Mouse (Mus musculus): ENCODE results near the gene Trp53bp2.
A peak's percentile ranks its signal among the peaks of the same experiment; 100 is the strongest.

Gene Trp53bp2

DNA sequence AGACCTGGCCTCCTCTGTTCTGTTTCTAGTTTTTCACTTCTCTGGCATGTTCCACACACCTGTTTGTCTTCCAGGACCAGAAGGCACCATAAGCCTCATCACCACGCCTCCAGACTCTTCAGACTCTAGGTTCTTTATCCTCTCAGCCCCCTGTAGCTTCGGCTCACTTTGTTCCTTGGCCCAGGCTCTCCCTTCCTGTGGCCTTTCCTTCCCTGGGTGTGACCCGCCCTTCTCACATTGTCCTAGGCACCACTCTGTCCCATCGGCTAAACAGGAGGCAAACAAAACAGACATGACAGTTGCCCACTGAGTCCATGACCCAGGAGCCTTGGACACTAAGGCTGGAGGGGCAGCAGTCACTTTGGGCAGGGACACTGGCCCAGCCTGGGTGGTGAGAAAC, 91.3 kb downstream of the Trp53bp2 start:
- no peak for DNase-seq (ENCODE audit: low spot score in 2 of 2)

DNA sequence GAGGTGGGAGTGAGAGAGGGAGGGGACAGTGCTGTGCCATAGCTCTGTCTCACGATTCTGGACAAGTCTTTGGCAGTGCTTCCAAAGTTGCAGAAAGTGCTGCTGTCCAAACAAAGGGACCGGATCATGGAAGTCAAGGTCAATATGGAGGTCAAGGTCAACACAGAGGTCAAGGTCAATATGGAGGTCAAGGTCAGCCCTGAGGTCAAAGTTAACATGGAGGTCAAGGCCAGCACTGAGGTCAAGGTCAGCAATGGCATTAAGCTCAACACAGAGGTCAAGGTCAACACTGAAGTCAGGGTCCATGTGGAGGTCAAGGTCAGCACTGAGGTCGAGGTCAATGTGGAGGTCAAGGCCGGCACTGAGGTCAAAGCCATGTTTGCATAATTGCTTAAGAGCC, 91.9 kb downstream of the Trp53bp2 start:
- DNase-seq (ENCODE audit: low spot score in 2 of 2) = no peak

DNA sequence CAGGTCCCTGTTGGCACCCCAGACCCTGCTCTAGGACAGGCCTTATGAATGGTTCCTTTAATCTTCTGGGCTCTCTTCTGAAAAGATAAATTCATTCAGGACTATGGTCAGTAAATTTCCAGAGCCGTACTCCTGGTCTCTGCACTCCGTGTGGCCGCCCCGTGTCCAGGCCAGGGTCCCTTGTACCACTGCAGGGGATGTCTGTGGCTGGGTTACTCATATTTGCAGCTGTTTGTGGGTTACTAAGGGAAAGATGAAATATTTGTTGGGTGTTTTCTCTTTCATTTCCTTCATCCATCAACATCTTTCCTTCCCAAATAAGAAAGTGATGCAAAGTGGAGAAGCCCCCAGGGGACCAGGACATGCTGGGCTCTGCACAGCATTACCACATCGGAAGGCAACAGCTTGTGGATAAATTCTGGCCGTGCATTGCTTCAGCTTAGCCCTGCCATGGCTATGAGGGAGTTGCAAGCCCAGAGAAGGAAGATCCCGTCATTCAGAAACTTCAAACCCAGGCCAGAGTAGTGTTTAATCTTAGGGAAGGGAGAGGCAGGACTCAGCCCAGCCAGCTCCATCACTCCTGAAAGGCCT, 92.9 kb downstream of the Trp53bp2 start:
- DNase-seq (ENCODE audit: low spot score in 2 of 2) = no peak

DNA sequence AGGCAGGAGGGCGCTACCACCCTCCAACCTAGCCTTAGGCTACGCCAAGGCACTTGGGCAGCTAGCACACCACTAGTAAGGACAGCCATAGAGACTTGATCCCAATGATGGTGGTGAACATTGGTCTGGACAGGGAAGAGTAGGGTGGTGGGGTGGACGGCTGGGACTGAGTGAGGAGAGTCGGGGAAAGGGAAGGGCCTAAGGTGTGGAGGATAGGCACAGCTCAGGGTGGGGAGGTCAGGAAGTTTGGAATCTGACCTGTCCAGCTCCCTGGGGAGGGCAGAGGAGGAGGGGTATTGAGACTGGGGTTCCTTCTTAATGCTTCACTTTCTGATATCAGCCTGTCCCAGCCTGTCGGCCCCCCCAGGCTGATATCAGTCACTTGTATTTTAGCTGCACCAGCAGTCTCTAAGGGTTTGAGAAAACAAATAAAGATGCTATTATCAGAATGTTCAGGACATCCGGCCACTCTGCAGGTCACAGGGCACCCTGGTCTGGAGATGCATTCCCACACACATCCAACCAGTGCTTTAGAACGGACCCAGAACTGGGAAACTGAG, 93.6 kb downstream of the Trp53bp2 start:
- DNase-seq (ENCODE audit: low spot score in 2 of 2) = no peak

DNA sequence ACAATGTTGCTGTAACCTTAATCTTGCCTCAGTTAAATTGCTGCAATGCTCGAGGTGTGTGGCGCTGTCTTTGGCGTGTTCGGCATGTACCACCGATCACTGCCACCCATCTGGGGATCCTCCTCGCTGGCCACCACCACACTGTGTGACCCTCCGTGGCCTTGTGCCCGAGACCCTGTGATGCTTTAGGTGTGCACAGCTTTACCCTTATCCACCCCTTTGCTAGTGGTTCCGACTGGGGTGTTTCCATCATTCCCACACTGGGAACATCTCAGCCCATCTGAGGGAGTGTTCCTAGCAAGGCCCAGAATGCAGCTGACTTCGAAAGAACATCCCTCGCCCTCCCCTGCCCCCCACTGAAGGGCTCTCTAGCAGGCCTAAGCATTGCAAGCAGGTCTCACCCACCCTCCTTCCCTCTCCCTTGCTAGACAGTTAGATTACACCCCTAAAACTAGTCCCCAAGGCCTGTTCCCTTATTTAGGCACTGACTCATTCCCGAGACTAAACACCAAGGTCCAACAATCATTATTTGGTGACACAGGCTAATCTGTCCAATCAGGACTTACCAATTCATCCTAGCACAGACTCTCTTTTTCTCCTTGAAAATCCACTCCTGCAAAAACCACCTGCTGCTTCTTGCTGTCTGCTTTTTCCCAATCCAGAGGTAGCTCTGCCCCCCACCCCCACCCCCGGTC, 94.4 kb downstream of the Trp53bp2 start:
- DNase-seq (ENCODE audit: low spot score in 2 of 2) = no peak

DNA sequence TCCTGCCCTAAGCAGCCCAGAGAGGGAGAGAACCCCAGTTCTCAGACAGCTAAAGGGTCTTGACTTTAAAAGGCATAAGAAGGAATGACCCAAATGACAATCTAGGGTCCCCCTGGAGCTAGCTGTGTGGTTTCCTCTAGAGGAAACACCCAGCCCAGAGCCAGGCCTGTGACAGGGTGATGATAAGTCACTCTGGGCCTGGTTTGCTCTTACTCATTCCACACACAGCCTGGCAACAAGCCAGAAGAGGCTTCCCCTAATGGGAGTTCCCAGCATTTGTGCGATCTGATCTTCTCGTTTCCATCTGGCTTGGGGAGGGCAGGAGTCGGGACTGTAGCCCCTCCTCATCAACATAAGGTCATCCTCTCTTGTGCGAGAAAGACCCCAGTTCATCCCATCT, 95.3 kb downstream of the Trp53bp2 start:
- DNase-seq (ENCODE audit: low spot score in 2 of 2) = peak in 1 of 2 experiments; percentile 48

DNA sequence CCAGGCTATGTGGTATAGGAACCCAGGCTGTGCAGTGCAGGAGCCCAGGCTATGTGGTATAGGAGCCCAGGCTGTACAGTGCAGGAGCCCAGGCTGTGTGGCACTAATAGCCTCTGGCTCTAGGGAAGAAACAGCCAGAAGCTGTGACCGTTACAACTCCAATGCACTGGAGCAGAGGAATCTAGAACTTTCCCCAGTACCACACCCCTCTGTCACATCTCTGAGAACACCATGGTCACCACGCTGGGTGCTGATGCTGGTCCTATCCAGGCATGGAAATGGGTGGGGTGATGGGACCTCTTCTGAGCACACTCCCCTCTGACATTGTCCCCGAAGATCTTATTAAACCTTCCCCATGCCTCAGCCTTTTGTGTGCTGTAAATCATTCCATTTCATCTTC, 96.3 kb downstream of the Trp53bp2 start:
- no peak for DNase-seq (ENCODE audit: low spot score in 2 of 2)

DNA sequence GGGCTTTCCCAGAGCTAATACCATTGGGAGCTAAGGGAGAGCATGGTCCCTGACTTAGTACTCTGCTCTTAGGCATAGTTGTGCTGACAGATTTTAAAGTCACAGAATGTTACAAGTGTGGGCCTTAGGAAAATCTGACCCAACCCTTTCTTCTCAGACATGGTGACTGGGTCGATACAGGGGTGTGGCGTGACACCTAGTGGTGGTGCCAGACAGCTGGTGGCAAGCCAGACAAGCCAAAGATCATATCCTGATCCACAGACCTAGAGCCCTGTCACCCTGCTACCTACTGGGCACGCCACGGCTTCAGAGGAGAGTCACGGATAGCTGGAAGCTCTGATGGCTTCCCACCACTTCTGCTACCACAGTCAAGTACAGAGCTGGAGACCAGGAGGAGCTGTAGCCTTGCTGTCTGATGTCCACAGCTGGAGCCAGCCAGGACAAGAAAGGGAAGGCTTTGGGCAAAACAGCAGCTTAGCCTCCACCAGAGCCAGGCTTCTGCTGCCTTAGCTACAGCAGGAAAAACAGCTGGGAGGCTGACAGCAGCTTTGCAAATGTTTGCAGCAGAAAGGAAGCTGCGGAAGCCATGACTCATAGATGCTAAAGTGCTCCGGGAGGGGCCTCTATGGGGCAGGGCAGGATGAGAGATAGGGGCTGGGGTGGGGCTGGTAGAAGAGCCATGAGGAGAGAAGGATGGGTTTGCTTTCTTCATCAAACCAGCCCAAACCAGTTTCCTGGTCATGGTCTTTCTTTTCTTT, 97.4 kb downstream of the Trp53bp2 start:
- peak in 1 of 2 experiments; percentile 34 for DNase-seq (ENCODE audit: low spot score in 2 of 2)

DNA sequence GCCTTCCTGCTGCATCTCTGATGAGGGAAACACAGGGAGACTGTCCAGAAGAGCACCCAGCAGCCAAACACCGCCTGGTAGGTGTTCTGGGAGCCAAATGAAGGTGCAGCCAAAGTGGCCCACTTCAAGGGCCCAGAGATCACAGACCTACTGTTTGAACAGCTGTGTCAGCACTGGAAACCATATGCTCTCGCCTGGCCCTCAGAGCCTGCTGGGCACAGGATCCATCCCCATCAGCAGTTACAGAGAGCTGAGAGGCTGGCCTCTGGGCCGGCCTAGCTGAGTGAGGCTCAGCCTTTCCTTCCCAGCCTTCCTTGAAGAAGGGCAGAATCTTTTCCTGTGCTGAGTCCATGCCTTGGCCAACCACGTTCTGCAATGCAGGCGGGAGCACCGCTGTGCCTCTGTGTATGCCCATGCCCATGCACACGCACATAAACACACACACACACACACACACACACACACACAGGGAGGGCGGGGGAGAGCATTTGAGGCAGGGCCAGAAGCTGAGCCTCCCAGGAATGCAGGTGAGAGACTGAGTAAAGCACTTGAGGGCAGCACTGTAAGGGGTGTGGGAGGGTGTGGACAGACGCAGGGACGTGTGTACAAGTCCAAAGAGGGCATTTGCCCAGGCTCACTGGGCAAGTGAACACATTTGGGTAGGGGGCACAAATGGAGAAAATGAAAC, 100.3 kb downstream of the Trp53bp2 start:
- DNase-seq (ENCODE audit: low spot score in 2 of 2) = no peak

DNA sequence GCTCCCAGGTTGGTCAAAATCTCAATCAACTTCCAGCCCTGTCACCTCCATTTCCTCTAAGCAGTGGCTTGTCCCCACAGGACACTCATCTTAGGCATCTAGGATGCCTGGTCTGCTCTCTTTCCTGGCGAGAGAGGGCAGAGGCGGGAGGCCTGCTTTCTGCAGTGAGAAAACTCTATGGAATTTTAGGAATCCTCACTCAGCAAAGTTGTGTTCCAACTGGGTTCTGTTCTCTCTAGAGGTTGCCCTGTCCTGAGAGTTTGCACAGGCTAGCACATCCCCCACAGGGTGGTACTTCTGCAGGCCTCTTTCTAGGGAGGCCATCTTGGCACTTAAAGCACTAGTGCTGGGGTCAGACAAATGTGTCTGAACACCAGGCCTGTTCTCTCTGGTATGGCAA, 102.1 kb downstream of the Trp53bp2 start:
- DNase-seq (ENCODE audit: low spot score in 2 of 2) = no peak

DNA sequence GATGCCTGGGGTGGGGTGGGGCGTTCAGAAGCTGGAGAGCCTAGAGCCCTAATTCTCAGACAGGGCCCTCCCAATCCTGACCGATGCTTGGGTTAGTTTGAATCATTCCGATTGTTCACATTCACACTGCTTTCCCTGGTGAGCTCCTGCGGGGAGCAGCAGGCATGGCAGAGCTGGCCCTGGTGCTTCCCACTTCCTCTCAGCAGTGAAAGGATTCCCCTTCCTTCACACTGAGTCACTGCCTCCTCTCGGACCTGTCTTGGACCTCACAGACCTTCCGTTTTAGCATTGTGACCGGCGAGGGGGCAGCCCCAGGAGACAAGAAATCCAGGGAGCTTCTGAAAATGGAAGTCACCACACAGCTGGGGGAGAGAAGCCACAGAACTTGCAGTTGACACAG, 102.8 kb downstream of the Trp53bp2 start:
- no peak for DNase-seq (ENCODE audit: low spot score in 2 of 2)

All from spleen, postnatal 10 days (tissue).